Comparison of ENCODE assay signal across 15 mouse cellular contexts in the genomic region with DNA sequence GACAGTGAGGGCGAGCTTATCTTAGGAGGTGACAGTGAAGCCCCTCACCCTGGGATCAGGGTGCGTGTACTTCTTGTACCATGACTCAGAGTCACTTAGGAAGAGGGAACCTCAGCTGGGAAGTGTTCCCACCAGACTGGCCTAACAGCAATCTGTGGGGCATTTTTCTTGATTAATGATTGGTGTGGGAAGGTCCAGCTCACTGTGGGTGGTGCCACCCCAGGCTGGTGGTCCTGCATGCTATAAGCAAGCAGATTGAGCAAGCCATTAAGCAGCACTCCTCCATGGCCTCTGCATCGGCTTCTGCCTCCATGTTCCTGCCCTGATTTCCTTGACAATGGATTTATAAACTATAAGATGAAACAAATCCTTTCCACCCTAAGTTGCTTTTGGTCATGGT. TPM values are rescaled to one million over a fixed set of nuclear protein-coding genes. Genes with fewer than 3 reads are reported as not detected.
DNase-seq lines count a peak whose midpoint lies in the region; ATAC-seq lines count a peak whose summit lies in the region.
"Had no signal": no experiment of that assay in that cellular context is flagged by ENCODE, and none has a peak within 500 bp of the region (broad histone marks: within the 10 kb centered on the region; RNA-seq: fewer than 3 reads in every experiment).

No protein-coding gene starts in this region.

- H3K9ac ChIP-seq in neural tube, embryonic 15.5 days (replicated peaks) = no peak overlapping the region
- H3K9ac ChIP-seq: hindbrain, embryonic 13.5 days; limb, embryonic 15.5 days; midbrain, embryonic 15.5 days; neural tube, embryonic 12.5 days had no signal

- no peak for ATAC-seq in neural tube, embryonic 15.5 days (ENCODE audit: low FRiP score)
- ATAC-seq: midbrain, embryonic 15.5 days had no signal

- H3K4me2 ChIP-seq in neural tube, embryonic 15.5 days = no peak overlapping the region
- H3K4me2 ChIP-seq: hindbrain, embryonic 13.5 days; limb, embryonic 15.5 days; midbrain, embryonic 15.5 days; neural tube, embryonic 12.5 days had no signal

- 54% methylated on average over 3 of the region's 3 CpGs for WGBS in neural tube, embryonic 15.5 days

- H3K36me3 ChIP-seq in neural tube, embryonic 15.5 days = no peaks in the 10 kb centered on the region
- H3K36me3 ChIP-seq: hindbrain, embryonic 13.5 days; limb, embryonic 15.5 days; midbrain, embryonic 15.5 days; neural tube, embryonic 12.5 days had no signal

- no peaks in the 10 kb centered on the region for H3K27me3 ChIP-seq in neural tube, embryonic 15.5 days (replicated peaks)
- H3K27me3 ChIP-seq: hindbrain, embryonic 13.5 days; limb, embryonic 15.5 days; midbrain, embryonic 15.5 days; neural tube, embryonic 12.5 days had no signal

- H3K9me3 ChIP-seq in neural tube, embryonic 15.5 days (replicated peaks) = no peaks in the 10 kb centered on the region
- H3K9me3 ChIP-seq: hindbrain, embryonic 13.5 days; limb, embryonic 15.5 days; midbrain, embryonic 15.5 days; neural tube, embryonic 12.5 days had no signal

- H3K27ac ChIP-seq in neural tube, embryonic 15.5 days (replicated peaks) = 0 out of 2 replicates have a peak overlapping the region, but pooled peaks have one; percentile 9
- H3K27ac ChIP-seq: hindbrain, embryonic 13.5 days; midbrain, embryonic 15.5 days; neural tube, embryonic 12.5 days had no signal

- H3K4me1 ChIP-seq in neural tube, embryonic 15.5 days = 0 out of 2 replicates have a peak, but pooled peaks cover 7% of the 10 kb centered on the region
- H3K4me1 ChIP-seq: midbrain, embryonic 15.5 days had no signal

- H3K4me3 ChIP-seq in neural tube, embryonic 15.5 days (replicated peaks) = no peak overlapping the region
- H3K4me3 ChIP-seq: hindbrain, embryonic 13.5 days; limb, embryonic 15.5 days; midbrain, embryonic 15.5 days; neural tube, embryonic 12.5 days had no signal

- DNase-seq in kidney, adult 11 months = peak; percentile 41
- DNase-seq in kidney, postnatal 10 days = no peak
- DNase-seq in kidney, adult 18-20 months = peak; percentile 30
- DNase-seq in kidney, adult 9 months = peak; percentile 67
- DNase-seq in gastrocnemius, adult 8-10 months (ENCODE audit: low spot score in 2 of 2) = no peak
- no peak for DNase-seq in heart, postnatal 4 days
- DNase-seq: adrenal gland, postnatal 14 days; cerebellum, adult 9-10 months; embryo, embryonic 11 days; thymus, postnatal 36 days had no signal

RNA-seq across cellular contexts. Expression of gene Ezr, which starts 26.7 kb away (rescaled TPM):
- polyA plus RNA-seq in neural tube, embryonic 15.5 days (2015; fragmentation: Nextera tagmentation; extraction: Ambion mirVana) = 48.0 and 90.3 TPM in 2 replicates
- total RNA-seq in gastrocnemius, adult 8-10 months (2022) = 1 to 10 TPM in 3 of 4 experiments, under 1 TPM in 1; 0.58 to 1.5 (median 1.3) TPM
- total RNA-seq in heart, postnatal 4 days (2021) = 100 to 1,000 TPM; 103 to 104 TPM

Comparison
In these comparisons a context has a peak if more than half of its experiments do, and no peak if none do; other contexts are left out.
1. DNase-seq: peak in kidney, adult 11 months (single experiment), kidney, adult 18-20 months (single experiment) and kidney, adult 9 months (single experiment); none in kidney, postnatal 10 days (single experiment), gastrocnemius, adult 8-10 months (0 of 2) and heart, postnatal 4 days (single experiment).
2. RNA of gene Ezr, which starts 26.7 kb away (total RNA-seq): 103 to 104 TPM in heart, postnatal 4 days; 0.58 to 1.5 TPM in gastrocnemius, adult 8-10 months; every median in the first group is over 10 times any median in the second.